In the genomic region with DNA sequence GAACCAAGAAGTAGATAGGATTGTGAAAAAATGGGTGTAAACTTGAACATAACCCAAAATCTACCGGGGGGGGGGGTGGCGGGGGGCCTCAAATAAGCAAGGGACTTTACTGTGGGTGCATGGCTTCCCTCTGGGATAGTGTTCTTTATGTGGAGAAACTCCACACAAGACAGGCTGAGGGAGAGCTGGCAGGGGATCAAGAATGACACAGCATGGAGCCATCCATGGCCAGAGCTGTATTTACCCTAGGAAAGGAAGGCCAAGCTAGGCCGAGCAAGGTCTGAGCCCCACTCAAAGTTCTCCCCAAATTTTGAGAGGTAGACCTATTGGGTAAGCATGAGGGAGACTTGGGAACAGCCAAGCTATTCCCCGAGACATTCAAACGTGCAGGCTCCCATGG, we compare ENCODE assay signal across 21 mouse cellular contexts. TPM values are rescaled to one million over a fixed set of nuclear protein-coding genes. Genes with fewer than 3 reads are reported as not detected.
A peak's percentile ranks its signal among the peaks of the same experiment; 100 is the strongest.
DNase-seq lines count a peak whose midpoint lies in the region; ATAC-seq and TF ChIP-seq lines count a peak whose summit lies in the region.
"Had no signal": no experiment of that assay in that cellular context is flagged by ENCODE, and none has a peak within 500 bp of the region (broad histone marks: within the 10 kb centered on the region; RNA-seq: fewer than 3 reads in every experiment).

No protein-coding gene starts in this region.

- peaks cover 3% of the 10 kb centered on the region; the same call in 1 of the 2 replicates for H3K36me3 ChIP-seq in liver, adult 2 months (ENCODE audit: control insufficient read depth, insufficient read depth, low read length)
- no peaks in the 10 kb centered on the region for H3K36me3 ChIP-seq in liver, embryonic 12.5 days
- H3K36me3 ChIP-seq: G1E; limb, embryonic 10.5 days; midbrain, embryonic 12.5 days; neural tube, embryonic 12.5 days had no signal

- H3K27me3 ChIP-seq in liver, adult 2 months (ENCODE audit: control insufficient read depth, insufficient read depth, low read length): no peaks in the 10 kb centered on the region
- H3K27me3 ChIP-seq in liver, embryonic 12.5 days (replicated peaks): no peaks in the 10 kb centered on the region
- H3K27me3 ChIP-seq: midbrain, embryonic 12.5 days; neural tube, embryonic 12.5 days had no signal

- no peak for TF ChIP-seq CTCF in liver, adult 2 months (IDR thresholded peaks at IDR 0.05; ENCODE audit: low read depth, low read length)

- H3K79me2 ChIP-seq in liver, adult 2 months (ENCODE audit: control insufficient read depth, insufficient read depth, low read length): no peaks in the 10 kb centered on the region

- no peak overlapping the region for H3K27ac ChIP-seq in liver, adult 2 months (replicated peaks; ENCODE audit: insufficient read depth, low read depth, low read length)
- no peak overlapping the region for H3K27ac ChIP-seq in liver, embryonic 12.5 days
- H3K27ac ChIP-seq: limb, embryonic 10.5 days; midbrain, embryonic 12.5 days; neural tube, embryonic 12.5 days had no signal

- peak; percentile 13 for DNase-seq in adrenal gland, postnatal 10 days
- no peak for DNase-seq in adrenal gland, adult 18-20 months (ENCODE audit: low spot score in 2 of 2)
- peak; percentile 41 for DNase-seq in liver, adult 2 months (ENCODE audit: extremely low read depth, low read depth, low spot score)
- peak; percentile 55 for DNase-seq in brain, adult 2 months (ENCODE audit: low read depth, low spot score)
- DNase-seq in cerebellum, postnatal 14 days: peak; percentile 42 to 51
- DNase-seq in kidney, postnatal 36 days: no peak
- DNase-seq in thymus, postnatal 4 days: no peak
- DNase-seq: embryo, embryonic 11 days; gastrocnemius, postnatal 36 days; kidney, adult 2 months; kidney, postnatal 10 days; lung, adult 2 months; right cerebral cortex, adult 18-20 months; thymus, postnatal 36 days had no signal

- no peak for TF ChIP-seq POLR2A in liver, adult 2 months (IDR thresholded peaks at IDR 0.05; ENCODE audit: extremely low read depth, insufficient read depth, low read length)

- no peak overlapping the region for H3K4me2 ChIP-seq in liver, embryonic 12.5 days
- H3K4me2 ChIP-seq: liver, embryonic 11.5 days; midbrain, embryonic 12.5 days; neural tube, embryonic 12.5 days had no signal

- H3K9me3 ChIP-seq in liver, embryonic 12.5 days (replicated peaks): no peaks in the 10 kb centered on the region
- H3K9me3 ChIP-seq: G1E; limb, embryonic 10.5 days; midbrain, embryonic 12.5 days; neural tube, embryonic 12.5 days had no signal

- no peaks in the 10 kb centered on the region; the same call in 1 of the 2 replicates for H3K4me1 ChIP-seq in liver, adult 2 months (ENCODE audit: control insufficient read depth, insufficient read depth, low read length)
- no peaks in the 10 kb centered on the region for H3K4me1 ChIP-seq in liver, embryonic 12.5 days

- ATAC-seq in liver, embryonic 12.5 days: no peak
- ATAC-seq: forebrain, embryonic 16.5 days had no signal

- H3K9ac ChIP-seq in liver, adult 2 months (ENCODE audit: low read depth, low read length): no peak overlapping the region
- H3K9ac ChIP-seq in liver, embryonic 12.5 days: no peak overlapping the region
- H3K9ac ChIP-seq: midbrain, embryonic 12.5 days; neural tube, embryonic 12.5 days had no signal

- WGBS in liver, adult 2 months: 68% methylated on average over 5 of the region's 5 CpGs
- WGBS in liver, embryonic 12.5 days (ENCODE audit: insufficient replicate concordance): 58% methylated on average over 5 of the region's 5 CpGs

- H3K4me3 ChIP-seq in liver, adult 2 months (ENCODE audit: insufficient read depth, low read depth, low read length): no peak overlapping the region
- H3K4me3 ChIP-seq in liver, embryonic 12.5 days: no peak overlapping the region
- H3K4me3 ChIP-seq: limb, embryonic 10.5 days; midbrain, embryonic 12.5 days; neural tube, embryonic 12.5 days had no signal

RNA-seq across cellular contexts. Expression of gene Shtn1, which starts 28.4 kb away (rescaled TPM):
- total RNA-seq in adrenal gland, postnatal 10 days (2021): 10 to 100 TPM in 1 of 2 experiments, 1 to 10 TPM in 1; 10.0 to 11.6 TPM
- total RNA-seq in adrenal gland, adult 18-20 months (2021): 10 to 100 TPM; 16.1 to 19.8 TPM
- 10.4 and 10.6 TPM in 2 replicates for total RNA-seq in liver, adult 2 months (2014; rRNA removed)
- polyA plus RNA-seq in liver, adult 2 months (2012; rRNA removed): 3.9 and 4.9 TPM in 2 replicates
- 0.47 and 0.57 TPM in 2 replicates for polyA plus RNA-seq in liver, embryonic 12.5 days (2016; fragmentation: Nextera tagmentation; extraction: Ambion mirVana)
- polyA plus RNA-seq: G1E had no signal

Comparison
In these comparisons a context has a peak if more than half of its experiments do, and no peak if none do; other contexts are left out.
1. DNase-seq: peak in adrenal gland, postnatal 10 days (single experiment), liver, adult 2 months (single experiment), brain, adult 2 months (single experiment) and cerebellum, postnatal 14 days (2 of 2); none in adrenal gland, adult 18-20 months (0 of 2), kidney, postnatal 36 days (0 of 2) and thymus, postnatal 4 days (single experiment).